Mouse (Mus musculus) splenic B cell, adult 2 months (primary cell): ENCODE results near the gene Zfp992.
"Not testable (repeated sequence)": the region's sequence is repeated elsewhere in the genome, so short reads cannot be mapped to it uniquely, and the experiment has no call there.

ENCODE experiments used
- DNase-seq: peaks from one replicate; pipeline ENCODE4 v3.0.0-alpha.2; 2011; ENCODE audit warnings: low read depth, low spot score
- H3K27me3 ChIP-seq: 2 replicates; pipeline ENCODE4 v1.6.1; 2012; ENCODE audit warnings: mild to moderate bottlenecking, low read length, moderate library complexity, mixed read lengths; ENCODE audit not compliant: control insufficient read depth, poor library complexity, insufficient read depth, severe bottlenecking
- H3K36me3 ChIP-seq: 2 replicates; pipeline ENCODE4 v1.6.1; 2012; ENCODE audit warnings: mild to moderate bottlenecking, low read length, moderate library complexity, mixed read lengths; ENCODE audit not compliant: control insufficient read depth, poor library complexity, insufficient read depth, severe bottlenecking

The Zfp992 gene

DNA sequence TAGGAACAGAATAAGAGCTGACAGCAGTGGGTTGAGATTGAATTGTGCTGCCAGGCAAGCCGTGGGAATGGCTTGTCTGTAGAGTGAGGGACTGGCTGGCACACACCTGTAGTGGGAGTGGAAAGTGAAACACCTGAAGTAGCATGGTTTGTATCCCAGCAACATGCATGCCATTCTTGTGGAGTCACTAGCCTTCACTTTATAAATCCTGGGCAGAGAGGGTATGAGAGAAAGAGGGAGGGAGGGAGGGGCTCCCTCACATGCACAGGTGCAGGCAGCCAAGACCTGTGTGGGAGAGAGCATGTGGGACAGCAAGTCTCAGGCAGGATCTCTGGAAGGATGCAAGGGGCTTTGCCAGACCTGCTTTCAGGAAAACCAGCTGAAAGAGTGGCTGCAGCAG lies 8.9 kb downstream of the Zfp992 start:
- DNase-seq: no peak
- H3K27me3 ChIP-seq: no peaks in the 10 kb centered on the region
- no peaks in the 10 kb centered on the region for H3K36me3 ChIP-seq

DNA sequence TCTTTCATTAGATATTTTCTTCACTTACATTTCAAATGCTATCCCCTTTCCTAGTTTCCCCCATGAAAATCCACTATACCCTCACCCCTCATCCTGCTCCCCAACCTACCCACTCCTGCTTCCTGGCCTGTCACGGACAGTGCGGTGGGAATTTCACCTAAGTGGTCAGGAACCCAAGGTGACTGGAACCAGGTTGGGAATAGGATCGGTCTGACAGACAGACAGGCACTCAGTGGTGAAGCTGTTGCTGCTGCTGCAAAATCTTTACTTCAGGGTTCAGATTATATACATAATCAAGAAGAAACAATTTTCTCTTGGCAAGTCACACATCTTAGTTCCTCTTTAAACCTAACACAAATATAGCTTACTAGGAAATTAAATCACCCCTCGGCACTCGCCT lies 11.0 kb downstream of the Zfp992 start:
- H3K36me3 ChIP-seq, H3K27me3 ChIP-seq, DNase-seq: not testable (repeated sequence)

DNA sequence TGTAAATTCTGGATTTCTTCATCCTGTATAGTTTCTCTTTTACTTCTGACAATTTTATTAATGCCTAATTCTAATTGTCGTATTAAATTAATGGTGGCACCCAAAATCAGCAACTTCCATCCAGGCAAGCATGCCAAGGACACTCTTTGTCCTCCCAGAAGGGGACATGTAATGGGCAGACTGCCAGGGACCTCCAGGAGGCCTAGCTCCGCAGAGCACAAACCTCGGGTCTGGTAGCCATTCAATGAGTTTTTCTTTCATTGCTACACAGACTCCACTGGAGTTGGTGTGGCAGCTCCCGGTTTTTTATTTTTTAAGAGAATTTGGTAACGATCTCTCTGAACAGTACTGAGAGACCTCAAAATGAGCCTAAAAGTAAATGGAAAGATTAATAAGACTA lies 11.9 kb downstream of the Zfp992 start:
- DNase-seq, H3K27me3 ChIP-seq, H3K36me3 ChIP-seq: not testable (repeated sequence)

DNA sequence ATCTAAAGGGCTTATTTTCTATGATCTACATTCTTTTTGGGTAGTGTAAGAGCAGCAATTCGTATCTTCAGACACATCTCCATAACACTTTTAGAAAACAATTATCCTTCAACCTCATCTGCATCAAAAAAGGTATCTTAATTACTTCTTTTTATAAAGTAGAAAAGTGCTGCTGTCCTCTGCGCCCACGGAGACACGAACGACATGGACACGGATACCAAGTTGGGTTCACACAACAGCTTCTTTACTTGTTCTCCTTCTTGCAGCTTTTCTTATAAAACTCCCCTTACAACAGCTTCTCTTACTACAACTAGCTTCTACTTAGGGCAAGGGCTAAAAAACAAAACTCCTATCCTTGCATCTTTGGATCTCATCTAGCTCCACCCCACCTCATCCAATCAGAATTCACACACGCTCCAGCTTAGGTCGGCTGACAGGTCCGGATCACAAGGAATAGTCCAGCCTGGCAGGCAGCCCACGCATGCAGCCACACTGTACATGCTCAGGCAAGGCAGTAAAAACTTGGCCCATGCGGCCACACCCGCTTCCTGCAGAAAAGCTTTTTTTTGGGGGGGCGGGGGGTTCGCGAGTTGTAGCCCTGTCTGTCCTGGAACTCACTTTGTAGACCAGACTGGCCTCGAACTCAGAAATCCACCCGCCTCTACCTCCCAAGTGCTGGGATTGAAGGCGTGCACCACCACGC lies 15.0 kb downstream of the Zfp992 start:
- not testable (repeated sequence) for DNase-seq, H3K27me3 ChIP-seq, H3K36me3 ChIP-seq

DNA sequence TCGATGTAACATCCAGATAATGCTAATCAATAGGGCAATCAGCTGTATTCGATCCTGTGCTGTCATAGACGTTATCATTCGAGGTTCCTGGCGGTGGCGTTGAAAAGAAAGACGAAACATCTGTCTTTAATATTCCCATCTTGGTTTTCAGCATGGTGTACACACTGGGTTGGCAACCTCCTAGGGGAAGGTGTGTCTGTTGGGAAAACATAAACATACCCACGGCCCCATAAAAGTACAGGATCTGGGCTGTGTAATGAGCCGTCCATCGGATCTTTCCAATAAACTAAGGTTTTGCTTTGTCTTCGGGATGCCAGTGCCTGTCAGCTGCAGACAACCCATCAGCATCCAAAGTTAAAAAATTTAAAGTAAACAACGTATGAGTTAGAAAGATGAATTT lies 21.2 kb downstream of the Zfp992 start:
- H3K27me3 ChIP-seq, DNase-seq: not testable (repeated sequence)

DNA sequence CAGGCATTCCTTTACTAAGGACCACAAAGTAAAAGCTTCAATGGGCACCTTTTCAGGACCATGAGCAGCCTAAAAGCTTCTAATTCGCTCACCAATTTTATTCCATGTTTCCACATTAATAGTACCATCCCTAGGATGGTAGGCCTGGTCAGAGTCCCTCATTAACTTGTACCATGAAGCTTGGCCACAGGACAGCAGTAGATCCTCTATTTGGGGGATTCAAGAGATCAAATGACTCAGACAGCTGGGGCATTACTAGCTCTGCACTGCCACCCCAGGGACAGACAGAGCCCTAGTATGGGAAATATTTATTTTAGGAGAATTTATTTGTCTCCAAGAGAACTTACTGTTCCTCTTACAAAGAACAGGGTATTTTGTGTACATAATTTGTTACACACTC lies 25.4 kb downstream of the Zfp992 start:
- not testable (repeated sequence) for DNase-seq, H3K27me3 ChIP-seq

More for the DNA sequence above, 21.2 kb downstream of the Zfp992 start:
- not testable (repeated sequence) for H3K36me3 ChIP-seq

DNA sequence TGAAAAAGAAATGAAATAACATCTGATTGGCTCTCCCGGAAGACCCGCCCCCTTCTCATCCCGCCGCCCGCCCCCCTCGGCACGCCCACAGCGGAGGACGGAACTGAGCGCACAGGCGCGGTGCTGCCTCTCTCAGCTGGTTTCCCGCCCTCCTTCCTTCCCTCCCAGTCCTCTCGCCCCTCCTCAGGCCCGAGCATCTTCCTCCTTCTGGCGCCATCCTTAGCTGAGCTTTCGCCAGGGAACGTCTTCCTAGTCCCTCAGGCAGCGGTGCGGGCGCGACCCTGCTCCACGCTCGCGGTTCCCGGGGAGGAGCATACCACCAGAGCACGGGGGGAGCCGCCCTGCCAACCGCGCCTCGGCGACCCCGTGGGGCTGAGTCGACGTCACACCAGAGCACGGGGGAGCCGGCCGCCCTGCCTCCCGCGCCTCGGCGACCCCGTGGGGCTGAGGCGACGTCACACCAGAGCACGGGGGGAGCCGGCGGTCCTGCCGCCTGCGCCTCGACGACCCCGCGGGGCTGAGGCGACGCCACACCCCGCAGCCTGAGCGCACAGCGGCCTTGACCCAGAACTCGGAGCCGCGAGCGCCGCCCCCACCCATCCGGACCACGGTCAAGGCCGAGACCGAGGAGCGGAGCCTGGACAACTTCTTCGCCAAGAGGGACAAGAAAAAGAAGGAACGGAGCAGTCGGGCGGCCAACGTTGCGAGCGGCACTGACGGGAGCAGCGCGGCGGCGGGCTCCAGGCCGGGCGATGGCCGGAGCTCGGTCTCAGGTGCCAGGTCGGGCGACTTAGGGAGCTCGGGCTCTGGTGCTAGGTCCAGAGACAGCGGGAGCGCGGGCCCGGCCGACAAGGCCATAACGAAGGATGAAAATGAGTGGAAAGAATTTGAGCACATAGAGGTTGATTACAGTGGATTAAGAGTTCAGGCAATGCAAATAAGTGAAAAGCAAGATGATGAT lies 26.2 kb downstream of the Zfp992 start:
- not testable (repeated sequence) for DNase-seq, H3K36me3 ChIP-seq, H3K27me3 ChIP-seq

More for the DNA sequence above, 25.4 kb downstream of the Zfp992 start:
- H3K36me3 ChIP-seq: not testable (repeated sequence)

DNA sequence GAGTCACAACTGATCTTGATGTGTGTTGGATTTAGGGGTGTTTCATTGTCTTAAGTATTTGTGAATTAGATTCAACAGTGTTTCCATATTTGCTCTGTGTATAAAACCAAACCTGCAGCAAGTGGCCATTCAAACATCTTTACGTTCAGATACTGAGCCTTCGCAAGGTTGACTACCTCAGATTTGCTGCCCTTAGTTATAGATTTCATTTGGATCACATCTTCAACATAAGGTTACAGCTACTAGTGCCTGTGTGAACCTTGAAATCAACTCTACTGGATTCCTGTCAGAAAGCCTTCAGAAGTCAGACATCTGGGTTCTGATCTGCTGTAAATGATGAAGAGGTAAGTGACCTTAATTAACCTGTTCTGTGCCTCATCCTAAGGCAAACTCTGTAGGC lies 27.4 kb downstream of the Zfp992 start:
- not testable (repeated sequence) for DNase-seq, H3K27me3 ChIP-seq, H3K36me3 ChIP-seq

DNA sequence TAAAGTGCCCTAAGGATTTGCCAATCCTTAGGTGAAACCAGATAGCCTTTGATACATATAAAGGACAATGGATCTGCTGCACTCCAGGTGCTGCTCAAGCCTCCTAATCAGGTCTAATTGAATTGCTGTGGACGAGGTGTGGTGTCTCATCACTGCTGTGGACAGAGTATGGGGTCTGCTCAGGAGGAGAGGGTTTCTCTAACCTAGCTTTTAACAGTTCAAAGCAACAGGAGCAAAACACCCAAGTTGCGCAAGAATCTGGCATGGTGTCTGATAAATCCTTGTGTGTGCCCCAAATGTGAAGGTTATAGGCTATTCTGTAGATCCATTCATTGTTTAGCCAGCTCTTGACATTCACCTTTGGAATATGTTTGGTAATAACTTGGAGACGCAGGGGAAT lies 28.1 kb downstream of the Zfp992 start:
- not testable (repeated sequence) for H3K27me3 ChIP-seq, DNase-seq

DNA sequence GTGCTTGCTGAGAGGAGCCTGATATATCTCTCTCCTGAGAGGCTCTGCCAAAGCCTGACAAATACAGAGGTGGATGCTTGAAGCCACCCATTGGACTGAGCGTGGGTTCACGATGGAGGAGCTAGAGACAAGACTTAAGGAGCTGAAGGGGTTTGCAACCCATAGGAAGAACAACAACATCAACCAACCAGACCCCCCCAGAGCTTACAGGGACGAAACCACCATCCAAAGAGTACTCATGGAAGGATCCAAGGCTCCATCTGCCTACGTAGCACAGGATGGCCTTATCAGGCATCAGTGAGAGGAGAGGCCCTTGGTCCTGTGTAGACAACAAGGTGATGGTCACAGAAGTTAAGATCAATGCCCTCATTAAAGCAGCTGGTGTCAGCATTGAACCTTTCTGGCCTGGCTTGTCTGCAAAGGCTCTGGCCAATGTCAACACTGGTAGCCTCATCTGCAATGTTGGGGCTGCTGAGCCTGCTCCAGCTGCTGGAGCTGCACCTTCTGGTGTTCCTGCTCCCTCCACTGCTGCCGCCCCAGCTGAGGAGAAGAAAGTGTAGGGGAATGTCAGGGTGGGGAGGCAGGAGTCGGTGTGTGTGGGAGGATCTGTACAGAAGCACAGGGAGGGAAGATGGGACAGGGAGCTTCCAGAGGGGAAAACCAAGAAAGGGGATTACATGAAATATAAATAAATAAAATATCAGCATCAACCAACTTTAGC lies 31.7 kb downstream of the Zfp992 start:
- not testable (repeated sequence) for DNase-seq, H3K36me3 ChIP-seq, H3K27me3 ChIP-seq

More for the DNA sequence above, 28.1 kb downstream of the Zfp992 start:
- H3K36me3 ChIP-seq: not testable (repeated sequence)

DNA sequence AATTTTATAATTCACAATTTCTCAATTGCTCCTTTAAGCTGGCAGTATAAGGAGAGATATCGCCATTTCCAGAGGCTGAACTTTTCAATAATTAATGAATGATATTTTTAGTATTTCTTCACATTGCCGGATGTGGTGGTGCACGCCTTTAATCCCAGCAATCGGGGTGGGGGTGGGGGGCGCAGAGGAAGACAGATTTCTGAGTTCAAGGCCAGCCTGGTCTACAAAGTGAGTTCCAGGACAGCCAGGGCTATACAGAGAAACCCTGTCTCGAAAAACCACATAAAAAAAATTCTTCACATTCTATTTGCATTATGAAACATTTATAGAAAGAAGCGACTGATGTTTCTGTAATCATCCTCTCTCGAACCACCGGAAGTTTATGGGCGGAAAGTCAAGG lies 33.7 kb downstream of the Zfp992 start:
- H3K36me3 ChIP-seq, DNase-seq, H3K27me3 ChIP-seq: not testable (repeated sequence)

DNA sequence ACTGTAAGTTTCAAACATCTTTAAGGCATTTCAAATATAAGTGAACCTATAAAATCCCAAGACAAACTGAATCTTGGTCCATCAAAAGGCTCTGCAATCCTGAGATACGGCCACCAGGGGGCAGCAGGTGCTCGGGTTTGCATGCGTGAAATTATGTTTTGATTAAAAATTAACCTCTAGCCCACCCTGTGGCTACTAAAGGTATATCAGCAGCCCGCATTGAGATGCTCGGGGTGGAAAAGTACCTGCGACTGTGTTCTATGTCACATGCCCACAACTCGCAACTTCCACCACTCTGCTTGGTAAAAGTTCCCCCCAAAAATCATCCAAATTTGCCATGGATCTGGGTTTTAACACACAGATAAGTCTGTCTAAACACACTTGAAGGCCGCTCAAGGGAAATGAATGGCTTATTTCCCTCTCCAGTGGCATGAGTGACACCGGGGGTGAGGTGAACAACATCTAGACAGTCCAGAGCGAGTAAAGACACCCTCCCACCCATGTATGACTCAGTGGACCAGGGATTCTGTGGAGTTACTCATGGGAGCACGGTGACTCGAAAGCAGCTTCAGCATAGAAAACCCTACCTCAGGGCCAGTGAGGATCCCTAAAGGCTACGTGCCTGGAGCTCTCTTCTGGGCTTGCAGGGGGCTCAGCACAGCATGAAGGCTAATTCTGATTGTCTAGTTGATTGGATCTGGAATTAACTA lies 34.9 kb downstream of the Zfp992 start:
- H3K36me3 ChIP-seq, H3K27me3 ChIP-seq, DNase-seq: not testable (repeated sequence)

DNA sequence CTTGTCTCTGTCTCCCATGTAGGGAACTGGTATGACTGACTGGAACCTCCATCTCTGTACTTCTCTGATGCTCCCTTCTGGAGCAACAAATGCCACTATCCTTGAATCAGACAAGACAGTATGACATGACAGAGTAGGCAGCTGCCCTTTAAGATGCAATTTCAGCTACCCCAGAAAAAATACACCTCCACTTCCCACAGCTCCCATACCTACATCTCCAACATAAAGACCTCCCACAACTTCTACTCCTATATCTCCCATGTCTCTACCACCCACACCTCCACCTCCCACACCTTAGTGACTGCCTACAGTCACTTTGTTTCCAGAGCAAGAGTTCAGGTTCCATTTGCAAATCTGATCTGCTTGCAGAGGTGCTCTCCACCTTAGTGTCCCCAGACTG lies 35.9 kb downstream of the Zfp992 start:
- H3K27me3 ChIP-seq, DNase-seq, H3K36me3 ChIP-seq: not testable (repeated sequence)

DNA sequence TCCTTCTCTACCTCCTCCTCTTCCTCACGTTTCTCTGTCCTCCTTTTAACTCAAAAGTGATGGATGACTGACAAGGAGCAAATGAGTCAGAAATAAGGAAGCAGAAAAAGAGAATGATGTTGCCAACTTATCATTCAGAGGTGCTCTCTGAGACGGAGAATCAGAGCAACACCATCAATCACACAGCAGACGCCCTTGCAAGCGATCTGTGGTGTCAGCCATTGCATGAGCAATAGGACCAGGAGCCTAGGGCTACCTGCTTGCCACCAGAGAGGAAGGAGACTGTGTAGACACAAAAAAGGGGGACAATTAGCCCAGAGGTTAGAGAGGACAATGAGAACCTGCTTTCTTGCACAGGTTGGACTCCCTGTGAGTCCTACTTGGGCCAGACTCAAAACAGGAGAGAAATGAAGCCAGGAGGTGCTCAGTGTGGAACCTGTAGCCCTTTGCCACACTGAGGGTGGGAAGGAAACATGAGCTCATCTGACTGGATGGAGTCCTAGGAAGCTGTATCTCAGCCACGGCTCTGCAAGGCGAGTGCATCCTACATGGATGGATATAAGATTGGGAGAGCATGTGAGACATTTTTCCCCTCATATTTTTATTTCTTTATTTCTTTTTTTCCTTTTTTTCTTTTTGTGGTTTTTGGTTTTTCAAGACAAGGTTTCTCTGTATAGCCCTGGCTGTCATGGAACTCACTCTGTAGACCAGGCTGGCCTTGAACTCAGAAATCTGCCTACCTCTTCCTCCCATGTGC lies 36.5 kb downstream of the Zfp992 start:
- H3K27me3 ChIP-seq, DNase-seq, H3K36me3 ChIP-seq: not testable (repeated sequence)
